Mouse (Mus musculus) hindbrain, embryonic 11.5 days (tissue): ENCODE measurements around the gene Actg1. TPM values are rescaled to one million over a fixed set of nuclear protein-coding genes. Genes with fewer than 3 reads are reported as not detected.

Source experiments
- ATAC-seq: fragments of 200-750 bp; cut with Nextera tagmentation; 2 replicates; pipeline ENCODE4 v1.8.0; 2017; ENCODE audit warnings: mild to moderate bottlenecking, moderate TSS enrichment, moderate library complexity; ENCODE audit not compliant: low FRiP score
- DNase-seq: peaks from one replicate; pipeline ENCODE4 v3.0.0-alpha.2; 2015; ENCODE audit warnings: low spot score
- H3K27ac ChIP-seq: fragments of 300-500 bp; sonication (generic); 2 replicates; pipeline ENCODE4 v1.5.1; 2014; ENCODE audit warnings: mild to moderate bottlenecking, low read depth, low read length
- H3K27me3 ChIP-seq: fragments of 300-500 bp; sonication (generic); 2 replicates; pipeline ENCODE4 v1.6.1; 2014; ENCODE audit warnings: mild to moderate bottlenecking, low read length, moderate library complexity, mixed read lengths; ENCODE audit not compliant: control insufficient read depth, insufficient read depth
- H3K36me3 ChIP-seq: fragments of 300-500 bp; sonication (generic); 2 replicates; pipeline ENCODE4 v1.6.1; 2014; ENCODE audit warnings: mild to moderate bottlenecking, low read length, moderate library complexity, mixed read lengths; ENCODE audit not compliant: control insufficient read depth, insufficient read depth
- H3K4me1 ChIP-seq: fragments of 300-500 bp; sonication (generic); replicated peaks from 2 replicates; pipeline ENCODE4 v1.6.1; 2014; ENCODE audit warnings: low read length, mixed read lengths; ENCODE audit not compliant: control insufficient read depth, insufficient read depth
- H3K4me2 ChIP-seq: fragments of 300-500 bp; sonication (generic); replicated peaks from 2 replicates; pipeline ENCODE4 v1.6.1; 2014; ENCODE audit warnings: mild to moderate bottlenecking, low read depth, low read length
- H3K4me3 ChIP-seq: fragments of 300-500 bp; sonication (generic); 2 replicates; pipeline ENCODE4 v1.5.1; 2014; ENCODE audit warnings: low read depth, low read length
- H3K9ac ChIP-seq: fragments of 300-500 bp; sonication (generic); 2 replicates; pipeline ENCODE4 v1.6.1; 2014; ENCODE audit warnings: low read depth, low read length
- H3K9me3 ChIP-seq: fragments of 300-500 bp; sonication (generic); 2 replicates; pipeline ENCODE4 v1.6.1; 2016; ENCODE audit warnings: low read length; ENCODE audit not compliant: control insufficient read depth
- WGBS: fragments of 180-500 bp; shearing (Covaris S2); extraction: QIAGEN DNeasy Blood & Tissue Kit; methylation state at CpG from one replicate; pipeline ENCODE4 v1.1.7; 2014; 5-methylcytosine and 5-hydroxymethylcytosine counted together
- polyA plus RNA-seq: library from polyadenylated mRNA; unstranded; fragments of >200 nt; fragmentation: Nextera tagmentation; extraction: Ambion mirVana; gene quantifications from 2 replicates; pipeline ENCODE4 v1.2.1, GENCODE M21; 2014

Actg1 gene
- polyA plus RNA-seq, 1 experiment from 2014 or later = 3,592 TPM

DNA sequence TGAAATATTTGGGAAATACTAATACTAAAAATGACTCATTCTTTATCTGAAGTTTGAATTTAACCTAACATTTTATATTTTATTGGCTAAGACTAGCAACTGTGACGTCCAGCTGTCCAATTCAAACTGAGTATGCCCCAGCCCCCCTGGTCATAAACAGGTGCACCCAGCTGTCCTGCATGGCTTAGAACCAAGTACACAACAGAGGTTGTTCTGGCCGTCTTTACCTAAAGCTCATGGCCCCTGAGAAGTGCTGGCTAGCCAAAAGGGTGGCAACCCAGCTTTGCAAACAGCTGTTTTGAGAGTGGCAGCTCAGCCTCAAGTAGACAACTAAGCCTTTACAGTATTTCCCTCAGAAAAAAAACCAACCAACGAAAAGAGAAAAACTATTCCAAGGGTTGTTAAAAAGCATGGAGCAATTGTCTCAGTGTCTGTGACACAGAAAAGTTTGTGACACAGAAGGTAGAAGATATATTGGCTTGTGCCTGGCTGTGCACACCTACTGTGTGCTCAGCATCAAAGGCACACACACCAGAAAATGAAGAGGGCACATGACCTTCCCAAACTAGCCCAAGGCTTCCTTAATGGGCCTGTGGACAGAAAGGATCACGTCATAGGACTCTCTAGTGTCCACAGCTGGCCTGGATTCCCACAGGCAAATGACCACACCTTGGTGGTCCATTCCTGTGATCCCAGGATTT, 49.8 kb downstream of the Actg1 start:
- 91% methylated on average over 4 of the region's 4 CpGs for whole genome bisulfite sequencing
- ATAC-seq = no peak
- Histone ChIP-seq H3K27me3 (0 out of 2 replicates have a peak, but pooled peaks cover 3% of the 10 kb centered on the region), H3K4me1 (peaks cover 25% of the 10 kb centered on the region), H3K4me3 (no peak overlapping the region), H3K9ac (no peak overlapping the region), H3K9me3 (no peaks in the 10 kb centered on the region), H3K27ac (no peak overlapping the region), H3K36me3 (no peaks in the 10 kb centered on the region), H3K4me2 (no peak overlapping the region)
- no peak for DNase-seq

DNA sequence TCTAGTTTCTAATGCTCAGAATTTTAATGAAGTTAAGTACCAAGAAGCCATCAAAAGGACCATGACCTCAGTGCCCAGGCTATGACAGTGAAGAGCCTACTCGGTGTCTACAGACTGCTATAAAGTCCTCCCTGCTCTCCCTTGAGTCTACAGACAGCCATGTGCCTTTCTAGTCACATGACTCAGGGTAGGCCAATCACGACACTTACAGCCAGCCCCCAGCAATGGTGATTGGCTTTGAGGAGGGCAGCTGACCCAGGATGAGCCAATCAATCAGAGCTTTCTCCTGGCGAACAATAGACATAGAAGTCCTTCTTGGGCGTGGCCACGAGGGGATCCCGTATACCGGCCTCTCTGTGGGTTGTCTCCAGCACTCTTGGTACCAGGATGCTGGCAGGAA, 50.6 kb downstream of the Actg1 start:
- WGBS = 62% methylated on average over 7 of the region's 7 CpGs
- peaks cover 25% of the 10 kb centered on the region for H3K4me1 ChIP-seq

DNA sequence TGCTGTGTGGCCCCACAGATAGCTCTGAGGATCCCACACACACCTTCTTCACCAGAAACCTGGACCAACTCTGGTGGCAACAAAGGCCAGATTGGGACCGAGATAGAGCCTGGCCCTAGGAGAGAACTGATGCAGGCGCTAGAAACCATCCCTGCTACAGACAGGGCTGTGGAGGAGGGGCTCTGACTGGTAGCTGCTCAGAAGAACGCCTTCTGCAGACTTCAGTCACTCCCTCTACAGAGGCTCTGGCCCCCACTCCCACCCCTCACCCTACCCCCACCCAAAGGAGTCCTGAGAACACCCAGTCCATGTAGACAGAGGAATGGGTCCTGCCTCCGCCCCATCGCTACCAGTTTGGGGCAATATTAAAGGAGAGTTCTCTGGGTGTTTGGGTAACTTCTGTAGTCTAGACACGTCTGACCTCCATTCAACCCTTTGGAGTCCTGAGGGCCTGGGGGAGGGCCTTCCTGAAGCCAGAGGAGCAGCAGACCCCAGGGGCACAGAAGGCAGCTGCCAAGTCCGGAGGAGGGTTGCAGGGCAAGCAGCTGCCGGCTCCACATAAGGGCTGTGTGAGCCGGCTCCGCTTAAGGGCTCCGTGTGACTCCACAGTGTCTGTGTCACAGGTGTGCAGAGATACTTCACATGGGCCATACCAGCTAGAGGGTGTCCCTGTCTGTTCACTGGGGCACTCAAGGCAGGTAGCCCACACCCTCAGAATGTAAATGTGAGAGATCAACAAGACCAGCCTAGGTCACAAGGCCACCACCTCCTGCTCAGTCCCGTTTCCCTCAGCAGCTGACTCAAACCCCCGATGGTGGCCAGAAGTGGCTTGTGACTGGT, 51.8 kb downstream of the Actg1 start:
- peak; percentile 56 for DNase-seq
- H3K4me3 ChIP-seq = no peak overlapping the region
- no peaks in the 10 kb centered on the region for H3K36me3 ChIP-seq
- peak overlapping the region; percentile 45; the same call in 1 of the 2 replicates for H3K27ac ChIP-seq
- H3K4me1 ChIP-seq = peaks cover 25% of the 10 kb centered on the region
- no peaks in the 10 kb centered on the region for H3K9me3 ChIP-seq
- H3K4me2 ChIP-seq = no peak overlapping the region
- ATAC-seq = peak; percentile 54; the same call in 1 of the 2 replicates
- no peaks in the 10 kb centered on the region for H3K27me3 ChIP-seq
- peak overlapping the region; percentile 20; the same call in 1 of the 2 replicates for H3K9ac ChIP-seq
- 31% methylated on average over 13 of the region's 13 CpGs for WGBS

More for the DNA sequence above, 50.6 kb downstream of the Actg1 start:
- ATAC-seq (no peak), DNase-seq (peak; percentile 36)
- Histone ChIP-seq H3K36me3 (no peaks in the 10 kb centered on the region), H3K4me2 (no peak overlapping the region), H3K9ac (no peak overlapping the region), H3K27ac (no peak overlapping the region), H3K27me3 (no peaks in the 10 kb centered on the region), H3K4me3 (no peak overlapping the region), H3K9me3 (no peaks in the 10 kb centered on the region)

Other genes starting within 250 kb of the Actg1 start
- gene Tepsin, start 249.8 kb downstream of the Actg1 start, polyA plus RNA-seq = 16.9 and 17.6 TPM in 2 replicates
- gene Ndufaf8, start 249.6 kb downstream of the Actg1 start, polyA plus RNA-seq = 62.8 and 67.5 TPM in 2 replicates
- 58.6 and 64.7 TPM in 2 replicates for gene Slc38a10, start 197.2 kb downstream of the Actg1 start, polyA plus RNA-seq
- 18.1 and 23.1 TPM in 2 replicates for gene Bahcc1, start 115.6 kb downstream of the Actg1 start, polyA plus RNA-seq
- 1.1 and 1.5 TPM in 2 replicates for gene Fscn2, start 13.0 kb upstream of the Actg1 start, polyA plus RNA-seq
- 27.8 and 33.6 TPM in 2 replicates for gene Faap100, start 30.2 kb upstream of the Actg1 start, polyA plus RNA-seq
- 37.5 and 40.3 TPM in 2 replicates for gene Nploc4, start 89.2 kb upstream of the Actg1 start, polyA plus RNA-seq
- gene Tspan10, start 94.1 kb upstream of the Actg1 start, polyA plus RNA-seq = not detected in 2 replicates
- gene Pde6g, start 105.0 kb upstream of the Actg1 start, polyA plus RNA-seq = 0.18 and 0.26 TPM in 2 replicates
- gene Oxld1, start 109.5 kb upstream of the Actg1 start, polyA plus RNA-seq = 11.9 and 13.1 TPM in 2 replicates
- 25.0 and 30.0 TPM in 2 replicates for gene Ccdc137, start 109.6 kb upstream of the Actg1 start, polyA plus RNA-seq
- 54.8 and 58.2 TPM in 2 replicates for gene Arl16, start 119.1 kb upstream of the Actg1 start, polyA plus RNA-seq
- 139 and 141 TPM in 2 replicates for gene Mrpl12, start 136.1 kb upstream of the Actg1 start, polyA plus RNA-seq
- gene Slc25a10, start 143.3 kb upstream of the Actg1 start, polyA plus RNA-seq = 35.2 and 35.4 TPM in 2 replicates
- 0.31 and 0.56 TPM in 2 replicates for gene Gcgr, start 182.2 kb upstream of the Actg1 start, polyA plus RNA-seq
- 245 and 256 TPM in 2 replicates for gene Mcrip1, start 201.2 kb upstream of the Actg1 start, polyA plus RNA-seq
- not detected in 2 replicates for gene Ppp1r27, start 202.6 kb upstream of the Actg1 start, polyA plus RNA-seq
- gene P4hb, start 224.7 kb upstream of the Actg1 start, polyA plus RNA-seq = 504 and 527 TPM in 2 replicates
- 576 and 591 TPM in 2 replicates for gene Arhgdia, start 233.1 kb upstream of the Actg1 start, polyA plus RNA-seq
- gene Alyref, start 249.8 kb upstream of the Actg1 start, polyA plus RNA-seq = 686 and 764 TPM in 2 replicates
- gene Anapc11, start 249.9 kb upstream of the Actg1 start, polyA plus RNA-seq = 195 TPM in 2 replicates